Mouse (Mus musculus): Measurements from ENCODE around the gene Sys1.

GRCm38 (mm10) chr2:164443051-164443437 is 13.7 kb upstream of the Sys1 start:
- peak; percentile 83 for TF ChIP-seq POLR2A (IDR thresholded peaks at IDR 0.05; ENCODE audit: control insufficient read depth, low read depth, low read length)
- no peak for TF ChIP-seq CTCF (IDR thresholded peaks at IDR 0.05; ENCODE audit: control insufficient read depth, insufficient read depth, insufficient replicate concordance, low read depth, low read length)

All from testis, adult 2 months (tissue).